Mouse (Mus musculus): ENCODE data around the gene Agbl1.

The Agbl1 gene

DNA sequence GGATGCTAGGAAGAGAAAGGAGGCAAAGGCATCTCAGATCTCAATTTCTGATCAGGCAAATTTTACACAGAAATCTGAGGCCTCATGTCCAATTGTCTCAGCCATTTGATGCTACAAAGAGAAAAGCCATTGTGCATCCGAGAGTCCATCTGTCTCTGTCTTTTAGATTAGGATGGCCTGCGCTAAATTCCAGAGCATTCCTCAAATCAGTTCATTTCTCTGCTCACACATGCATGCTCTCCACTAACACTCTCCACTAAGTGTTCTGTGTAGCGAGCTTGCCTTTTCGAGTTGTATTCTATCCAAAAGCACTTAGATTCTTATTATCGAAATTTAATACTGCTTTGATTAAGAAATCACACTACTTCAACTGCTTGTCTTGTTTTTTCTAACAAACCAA lies 159.6 kb downstream of the Agbl1 start:
- no peak for DNase-seq (ENCODE audit: low read depth, low spot score)

GRCm38 (mm10) chr7:76392296-76392940 lies 162.7 kb downstream of the Agbl1 start:
- no peak for DNase-seq (ENCODE audit: low read depth, low spot score)

DNA sequence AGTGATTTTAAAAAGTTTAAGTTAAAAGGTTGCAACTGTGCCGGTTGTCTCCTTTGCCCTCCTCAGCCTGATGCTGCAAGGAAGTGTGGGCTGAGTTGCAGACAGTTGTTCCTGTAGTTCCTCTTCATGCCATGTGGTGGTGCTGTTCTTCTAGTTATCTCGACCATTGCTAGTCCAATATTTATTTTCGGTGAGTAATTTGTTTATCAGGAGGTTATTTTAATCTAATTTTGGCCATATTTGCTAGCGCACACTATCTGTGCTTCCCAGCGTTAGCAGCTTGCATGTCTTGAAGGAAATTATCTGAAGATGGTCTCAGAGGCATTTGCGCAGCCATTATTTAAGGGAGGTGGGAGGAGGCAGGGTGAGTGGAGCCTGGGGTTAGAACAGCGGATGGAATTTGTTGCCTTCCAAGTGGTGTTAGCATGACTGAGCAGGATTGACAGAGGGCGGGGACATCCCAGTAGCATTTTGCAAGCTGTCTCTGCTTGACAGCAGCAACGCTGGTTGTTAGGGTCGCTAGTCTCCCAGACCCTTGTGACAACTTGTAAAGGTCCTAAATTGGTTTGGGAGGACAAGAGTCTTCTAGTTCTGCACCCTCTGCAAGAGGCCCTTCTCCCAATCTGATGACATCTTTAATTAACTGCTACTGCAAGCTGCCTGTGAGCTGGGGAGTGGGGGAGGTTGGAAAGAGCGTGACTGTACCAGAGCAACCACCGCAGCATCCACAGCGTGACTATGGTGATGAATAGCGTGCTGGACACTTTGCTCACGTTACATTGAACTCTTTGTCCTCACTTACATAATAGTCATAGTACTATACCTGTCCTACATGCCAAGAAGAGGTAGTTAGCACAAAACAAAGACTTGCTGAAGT lies 163.5 kb downstream of the Agbl1 start:
- DNase-seq (ENCODE audit: low read depth, low spot score) = peak; percentile 32

GRCm38 (mm10) chr7:76407930-76408557 lies 178.4 kb downstream of the Agbl1 start:
- no peak for DNase-seq (ENCODE audit: low read depth, low spot score)

GRCm38 (mm10) chr7:76409020-76409419 lies 179.3 kb downstream of the Agbl1 start:
- DNase-seq (ENCODE audit: low read depth, low spot score) = no peak

GRCm38 (mm10) chr7:76410403-76411180 lies 180.9 kb downstream of the Agbl1 start:
- DNase-seq (ENCODE audit: low read depth, low spot score) = no peak

DNA sequence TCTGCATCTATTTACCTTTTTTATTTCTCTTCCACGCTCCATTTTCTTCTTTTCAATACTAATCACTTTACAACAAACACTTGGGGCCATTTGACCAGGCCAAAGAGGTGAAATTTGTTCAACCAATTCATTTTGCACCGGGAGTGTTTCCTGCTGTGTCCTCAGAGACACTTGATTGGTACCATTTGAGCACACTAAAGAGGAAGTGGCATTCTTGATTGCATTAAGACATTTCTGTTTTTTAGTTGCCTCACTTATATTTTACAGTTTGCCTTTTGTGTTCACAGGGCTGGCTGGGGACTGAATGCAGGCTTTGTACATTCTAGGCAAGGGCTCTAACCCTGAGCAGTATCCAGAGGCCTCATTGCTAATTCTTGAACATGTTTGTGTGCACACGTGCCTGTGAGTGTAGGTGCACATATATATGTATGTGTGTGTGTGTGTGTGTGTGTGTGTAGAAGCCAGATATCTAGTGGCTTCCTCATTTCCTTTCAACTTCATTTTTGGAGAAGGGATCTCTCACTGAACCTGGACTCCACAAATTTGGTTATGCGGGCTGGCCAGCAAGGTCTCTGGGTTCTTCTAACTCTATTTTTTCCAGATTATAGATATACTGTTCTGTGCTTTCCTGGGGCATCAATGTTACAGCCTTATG lies 182.4 kb downstream of the Agbl1 start:
- no peak for DNase-seq (ENCODE audit: low read depth, low spot score)

GRCm38 (mm10) chr7:76416084-76416597 lies 186.5 kb downstream of the Agbl1 start:
- no peak for DNase-seq (ENCODE audit: low read depth, low spot score)

DNA sequence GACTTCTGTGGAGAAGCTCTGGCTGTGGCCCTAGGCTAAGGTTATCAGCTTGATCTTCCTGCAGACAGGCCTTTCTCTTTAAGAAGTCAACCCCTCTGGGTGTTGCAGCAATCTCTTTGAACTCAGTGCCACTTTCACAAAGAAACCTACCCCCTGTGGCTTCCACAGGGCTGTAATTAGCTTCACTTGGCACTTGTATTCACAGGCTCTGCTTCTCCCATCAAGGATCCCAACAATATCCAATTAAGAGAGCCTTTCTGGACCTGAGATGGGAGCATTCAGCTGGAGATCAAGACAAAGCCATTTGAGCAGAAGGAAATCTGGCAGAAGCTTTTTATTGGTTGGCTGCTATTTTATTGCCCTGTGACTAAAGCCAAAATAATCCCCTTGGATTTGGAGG lies 208.9 kb downstream of the Agbl1 start:
- no peak for DNase-seq (ENCODE audit: low read depth, low spot score)

DNA sequence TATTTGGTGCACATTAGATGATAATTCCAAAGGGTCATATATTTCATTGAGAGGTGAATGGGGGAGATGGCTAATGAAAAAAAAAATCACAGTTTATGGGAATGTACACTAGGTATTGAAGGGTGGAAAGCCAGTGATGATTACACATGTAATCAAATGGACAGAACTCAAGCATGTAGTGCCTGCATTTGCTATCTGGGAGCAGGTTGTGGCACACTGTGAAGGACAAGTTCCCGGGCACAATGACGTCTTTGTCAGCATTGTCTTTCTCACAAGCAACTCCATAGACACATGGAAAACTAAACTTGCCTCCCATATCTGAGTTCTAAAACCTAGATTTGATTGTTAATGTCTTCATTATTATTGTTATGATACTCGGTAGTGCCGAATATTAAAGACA lies 209.3 kb downstream of the Agbl1 start:
- no peak for DNase-seq (ENCODE audit: low read depth, low spot score)

DNA sequence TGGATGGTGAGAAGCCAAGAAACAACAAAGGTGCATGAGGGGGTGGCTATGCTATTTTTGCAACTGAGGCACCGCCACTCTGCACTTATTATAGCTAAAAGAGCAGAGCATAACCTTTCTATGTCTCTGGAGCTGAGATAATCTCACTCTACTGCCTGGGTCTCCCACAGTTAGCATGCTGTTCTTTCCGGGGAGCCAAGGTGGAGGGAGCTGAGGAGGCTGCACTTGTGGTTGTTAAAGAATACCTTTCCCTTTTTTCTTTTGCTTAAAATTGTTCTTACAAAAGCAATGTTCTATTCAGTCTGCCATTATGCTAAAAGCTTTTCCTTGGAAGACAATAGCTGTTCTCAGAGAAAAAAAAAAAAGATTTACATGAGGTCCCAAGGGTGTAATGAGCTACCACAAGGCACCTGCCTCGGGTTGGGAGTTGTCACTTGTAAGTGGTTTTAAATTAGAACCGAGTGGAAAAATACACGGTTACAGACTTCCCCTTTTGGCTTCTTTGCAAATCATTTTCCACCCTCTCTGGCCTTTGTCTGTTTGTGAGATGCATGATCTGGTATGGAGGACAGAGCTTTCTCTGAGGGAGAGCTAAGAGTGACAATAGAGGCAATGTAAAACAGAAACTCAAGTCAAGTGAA lies 232.8 kb downstream of the Agbl1 start:
- DNase-seq (ENCODE audit: low read depth, low spot score) = peak; percentile 10

DNA sequence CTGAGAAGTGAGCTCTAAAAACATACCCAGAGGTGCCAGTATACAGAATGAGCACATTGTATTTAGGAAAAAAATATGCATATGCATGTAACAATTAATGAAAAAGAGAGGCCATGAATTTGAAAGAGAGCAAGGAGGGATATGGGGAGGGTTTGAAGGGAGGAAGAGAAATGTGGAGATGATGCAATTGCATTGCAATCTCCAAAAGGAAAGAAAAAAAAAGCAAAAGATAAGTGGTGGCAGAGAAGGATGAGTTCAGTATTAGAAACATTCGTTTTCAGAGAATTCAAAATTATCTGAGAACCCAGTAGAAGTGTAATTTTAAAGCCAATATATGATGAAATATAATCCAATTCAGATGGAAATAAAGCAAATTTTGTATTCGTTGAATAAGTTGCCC lies 236.7 kb downstream of the Agbl1 start:
- DNase-seq (ENCODE audit: low read depth, low spot score) = no peak

GRCm38 (mm10) chr7:76474233-76474632 lies 244.5 kb downstream of the Agbl1 start:
- DNase-seq (ENCODE audit: low read depth, low spot score) = no peak

DNA sequence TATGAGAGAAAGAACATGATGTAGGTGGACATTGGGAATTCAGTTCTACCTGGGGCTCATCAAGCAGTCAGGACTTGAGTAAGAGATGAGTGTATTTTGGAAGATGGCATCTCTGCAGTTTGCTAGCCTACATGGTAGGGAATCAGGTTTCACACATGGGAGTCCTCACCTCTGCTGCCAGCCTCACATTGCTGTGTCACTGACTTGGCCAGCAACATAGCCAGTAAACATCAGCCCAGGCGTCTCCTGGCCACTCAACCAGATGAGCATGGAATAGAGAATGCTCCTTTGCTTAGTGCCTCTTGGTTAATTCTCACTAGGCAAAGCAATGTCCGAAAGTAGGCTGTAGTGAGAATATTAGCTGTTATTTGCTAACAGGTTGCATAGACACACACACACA lies 255.9 kb downstream of the Agbl1 start:
- DNase-seq (ENCODE audit: low read depth, low spot score) = peak; percentile 44

GRCm38 (mm10) chr7:76487519-76487918 lies 257.8 kb downstream of the Agbl1 start:
- no peak for DNase-seq (ENCODE audit: low read depth, low spot score)

GRCm38 (mm10) chr7:76524291-76524690 lies 294.6 kb downstream of the Agbl1 start:
- DNase-seq (ENCODE audit: low read depth, low spot score) = no peak

DNA sequence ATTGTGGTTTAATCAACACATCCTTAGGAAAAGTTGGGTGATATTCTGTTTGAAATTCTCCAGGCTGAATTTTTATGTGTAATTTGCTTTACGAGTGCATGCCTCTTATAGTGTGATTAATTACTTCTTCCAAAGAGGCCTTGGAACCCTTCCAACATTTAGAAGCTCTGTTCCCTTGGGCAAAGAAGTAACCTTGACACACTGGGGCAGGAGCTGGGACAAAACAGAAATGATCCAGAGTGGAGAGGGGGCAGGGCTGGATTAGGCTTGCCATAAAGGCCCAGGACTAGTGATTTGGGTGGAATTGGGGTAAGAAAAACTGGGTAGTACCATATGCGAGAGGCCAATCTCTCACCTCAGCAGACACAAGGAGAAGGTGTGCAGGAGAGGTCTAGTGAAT lies 316.8 kb downstream of the Agbl1 start:
- DNase-seq (ENCODE audit: low read depth, low spot score) = no peak

GRCm38 (mm10) chr7:76547313-76547712 lies 317.6 kb downstream of the Agbl1 start:
- no peak for DNase-seq (ENCODE audit: low read depth, low spot score)

DNA sequence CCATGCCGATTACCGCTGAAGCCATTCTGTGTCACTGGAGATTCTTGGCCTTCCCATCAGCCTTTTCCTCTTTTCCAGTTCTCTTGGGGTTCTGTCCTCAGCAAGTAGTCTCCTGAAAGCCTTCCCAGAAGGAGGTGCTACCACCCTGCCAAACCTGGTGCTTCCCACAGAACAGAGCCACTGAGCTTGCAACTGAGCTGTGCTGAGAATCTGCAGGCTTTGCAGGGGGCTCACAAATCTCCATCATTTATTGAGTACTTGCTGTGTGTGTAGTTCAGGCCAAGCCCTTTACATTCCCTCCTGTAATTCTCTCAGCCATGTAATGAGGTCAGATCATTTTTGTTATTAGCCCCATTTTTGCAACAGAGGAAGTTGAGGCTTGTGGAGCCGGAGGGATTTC lies 322.2 kb downstream of the Agbl1 start:
- DNase-seq (ENCODE audit: low read depth, low spot score) = no peak

- DNase-seq (ENCODE audit: low read depth, low spot score) = no peak
These were observed 331.0 kb downstream of the Agbl1 start for GRCm38 (mm10) chr7:76560564-76561258.

All from skeletal muscle tissue, adult 2 months (tissue).